In genomic region chr15:63340322-63341060, GRCm38 (mm10) we compare ENCODE assay signal across 9 mouse cellular contexts.
DNase-seq lines count a peak whose midpoint lies in the region; ATAC-seq lines count a peak whose summit lies in the region.
"Had no signal": no experiment of that assay in that cellular context is flagged by ENCODE, and none has a peak within 500 bp of the region (broad histone marks: within the 10 kb centered on the region; RNA-seq: fewer than 3 reads in every experiment).

No protein-coding gene starts in this region.

- no peak overlapping the region for H3K4me2 ChIP-seq in intestine, embryonic 14.5 days (ENCODE audit: low read length)
- H3K4me2 ChIP-seq in limb, embryonic 12.5 days, result no peak overlapping the region

- WGBS in intestine, embryonic 14.5 days, result 13% methylated on average over 6 of the region's 6 CpGs
- WGBS in limb, embryonic 12.5 days, result 6% methylated on average over 6 of the region's 6 CpGs

- H3K27me3 ChIP-seq in intestine, embryonic 14.5 days (replicated peaks; ENCODE audit: control insufficient read depth, insufficient read depth, low read length), result no peaks in the 10 kb centered on the region
- no peaks in the 10 kb centered on the region for H3K27me3 ChIP-seq in limb, embryonic 12.5 days

- no peak overlapping the region for H3K9ac ChIP-seq in intestine, embryonic 14.5 days (ENCODE audit: low read length)
- no peak overlapping the region for H3K9ac ChIP-seq in limb, embryonic 12.5 days (replicated peaks)

- H3K27ac ChIP-seq in intestine, embryonic 14.5 days (ENCODE audit: low read depth), result no peak overlapping the region
- H3K27ac ChIP-seq in limb, embryonic 12.5 days, result no peak overlapping the region

- no peak overlapping the region for H3K4me3 ChIP-seq in intestine, embryonic 14.5 days (ENCODE audit: low read depth, low read length)
- H3K4me3 ChIP-seq in limb, embryonic 12.5 days (replicated peaks), result no peak overlapping the region
- H3K4me3 ChIP-seq: erythroblast, embryonic 14.5 days had no signal

- 0 out of 2 replicates have a peak, but pooled peaks have one; percentile 77 for ATAC-seq in intestine, embryonic 14.5 days (replicated peaks; ENCODE audit: low FRiP score, low TSS enrichment, low read depth)
- peak; percentile 84 for ATAC-seq in limb, embryonic 12.5 days (ENCODE audit: insufficient number of reproducible peaks, insufficient read depth, low FRiP score, low TSS enrichment, low read depth)

- H3K36me3 ChIP-seq in intestine, embryonic 14.5 days (ENCODE audit: control insufficient read depth, insufficient read depth, low read length), result no peaks in the 10 kb centered on the region
- H3K36me3 ChIP-seq in limb, embryonic 12.5 days, result no peaks in the 10 kb centered on the region

- DNase-seq in cerebellum, postnatal 14 days, result peak; percentile 9 to 17
- DNase-seq in cerebellum, postnatal 36 days, result no peak
- DNase-seq in adrenal gland, postnatal 25 days, result peak; percentile 15
- peak; percentile 43 to 58 for DNase-seq in gastrocnemius, adult 8-10 months (ENCODE audit: low spot score in 2 of 2)
- DNase-seq in intestine, embryonic 14.5 days (ENCODE audit: low spot score), result peak; percentile 61
- DNase-seq in right cerebral cortex, postnatal 25 days, result peak; percentile 5
- no peak for DNase-seq in T-cell, adult 2 months (ENCODE audit: low spot score)

- H3K9me3 ChIP-seq in intestine, embryonic 14.5 days (ENCODE audit: control insufficient read depth, low read length), result no peaks in the 10 kb centered on the region
- H3K9me3 ChIP-seq in limb, embryonic 12.5 days, result no peaks in the 10 kb centered on the region

- H3K4me1 ChIP-seq in intestine, embryonic 14.5 days (replicated peaks; ENCODE audit: control insufficient read depth, insufficient read depth, low read length), result no peaks in the 10 kb centered on the region; the same call in 1 of the 2 replicates
- H3K4me1 ChIP-seq in limb, embryonic 12.5 days (replicated peaks), result peaks cover 11% of the 10 kb centered on the region

Comparison
In these comparisons a context has a peak if more than half of its experiments do, and no peak if none do; other contexts are left out.
1. DNase-seq: peak in cerebellum, postnatal 14 days (2 of 2), adrenal gland, postnatal 25 days (single experiment), gastrocnemius, adult 8-10 months (2 of 2), intestine, embryonic 14.5 days (single experiment) and right cerebral cortex, postnatal 25 days (single experiment); none in cerebellum, postnatal 36 days (0 of 2) and T-cell, adult 2 months (single experiment).